Mouse (Mus musculus) cerebellum, adult 2 months (tissue): ENCODE data around the gene Ccdc78. TPM values are rescaled to one million over a fixed set of nuclear protein-coding genes. Genes with fewer than 3 reads are reported as not detected.

Experiments used
- DNase-seq, 2 experiments: peaks; one replicate each; pipeline ENCODE4 v3.0.0; 2021
- H3K27ac ChIP-seq: fragments of 200-500 bp; 2 replicates; pipeline ENCODE4 v1.5.1; 2012; ENCODE audit warnings: low read length, control low read depth, inconsistent platforms; ENCODE audit not compliant: insufficient read depth
- H3K27me3 ChIP-seq: fragments of 200-500 bp; 2 replicates; pipeline ENCODE4 v1.6.1; 2012; ENCODE audit warnings: inconsistent platforms, mild to moderate bottlenecking, low read length, moderate library complexity; ENCODE audit not compliant: control insufficient read depth, insufficient read depth
- H3K4me1 ChIP-seq: fragments of 200-500 bp; 2 replicates; pipeline ENCODE4 v1.6.1; 2011; ENCODE audit warnings: low read length; ENCODE audit not compliant: control insufficient read depth, insufficient read depth
- H3K4me3 ChIP-seq: fragments of 200-500 bp; replicated peaks from 2 replicates; pipeline ENCODE3; 2011; ENCODE audit warnings: mild to moderate bottlenecking, low read depth, low read length, control low read depth; ENCODE audit not compliant: insufficient read depth
- CTCF ChIP-seq: fragments of 200-500 bp; IDR thresholded peaks from 2 replicates; pipeline ENCODE4 v1.5.1; 2011; ENCODE audit warnings: low read depth, mild to moderate bottlenecking, control low read depth, low read length, moderate library complexity, borderline replicate concordance; ENCODE audit not compliant: insufficient read depth
- POLR2A ChIP-seq: fragments of 200-500 bp; IDR thresholded peaks from 2 replicates; pipeline ENCODE4 v1.6.1; 2011; ENCODE audit warnings: low read length, control low read depth, borderline replicate concordance; ENCODE audit not compliant: insufficient read depth
- WGBS: fragments of 180-500 bp; shearing (Covaris S2); methylation state at CpG from one replicate; pipeline ENCODE4 v1.1.7; 2018; 5-methylcytosine and 5-hydroxymethylcytosine counted together
- polyA plus RNA-seq: library from polyadenylated mRNA; depleted of rRNA; stranded (reverse); fragments of >200 nt; gene quantifications from 2 replicates; pipeline ENCODE4 v1.2.3, GENCODE M21; 2012

The Ccdc78 gene
- polyA plus RNA-seq, 1 experiment = 0.47 TPM

DNA sequence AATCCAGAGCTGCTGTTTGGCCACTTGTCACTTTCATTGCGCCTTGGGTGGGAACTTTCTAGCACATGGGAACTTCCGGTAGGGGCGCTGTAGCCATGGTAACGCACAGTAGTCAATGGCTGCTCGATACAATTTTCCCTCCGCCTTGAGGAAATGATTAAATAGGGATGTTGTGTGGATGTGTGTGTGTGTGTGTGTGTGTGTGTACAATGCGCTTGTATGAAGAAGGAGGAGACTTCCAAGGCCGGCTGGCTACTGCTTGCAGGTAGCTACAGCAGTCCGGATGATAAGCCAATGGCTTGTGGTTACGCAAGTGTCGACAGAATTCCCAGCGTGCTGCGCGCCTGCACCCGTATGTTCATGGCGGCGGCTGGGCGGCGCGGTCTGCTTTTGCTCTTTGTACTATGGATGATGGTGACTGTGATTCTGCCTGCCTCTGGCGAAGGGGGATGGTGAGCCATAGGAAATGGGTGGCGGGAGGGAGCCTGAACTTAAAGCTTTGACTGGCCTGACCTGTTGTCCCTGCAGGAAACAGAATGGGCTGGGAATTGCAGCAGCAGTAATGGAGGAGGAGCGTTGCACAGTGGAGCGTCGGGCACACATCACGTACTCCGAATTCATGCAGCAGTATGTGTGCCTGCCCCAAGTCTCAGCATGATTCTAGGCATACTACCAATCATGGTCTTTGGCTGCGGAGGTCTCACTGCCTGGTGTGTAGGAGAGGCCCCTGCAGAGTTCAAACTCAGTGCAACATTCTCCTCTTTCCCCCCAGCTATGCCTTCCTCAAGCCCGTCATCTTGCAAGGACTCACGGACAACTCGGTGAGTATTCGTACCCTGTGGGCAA, 42.6 kb downstream of the Ccdc78 start, which contains the start of gene Jmjd8:
TSS of gene Jmjd8 (plus strand) at position 156 of the 846 bp plus-strand sequence.
- Histone ChIP-seq H3K27ac (peak within 1 kb of the TSS; percentile 52), H3K4me1 (peaks cover 33% of the 10 kb centered on the region), H3K27me3 (no peaks in the 10 kb centered on the region), H3K4me3 (peak within 1 kb of the TSS; percentile 92)
- TF ChIP-seq CTCF = peak; percentile 58; the same call in 1 of the 2 replicates
- TF ChIP-seq POLR2A = peak; percentile 80
- peak; percentile 84 to 85 for DNase-seq
- 1% methylated on average over 32 of the region's 32 CpGs for WGBS

DNA sequence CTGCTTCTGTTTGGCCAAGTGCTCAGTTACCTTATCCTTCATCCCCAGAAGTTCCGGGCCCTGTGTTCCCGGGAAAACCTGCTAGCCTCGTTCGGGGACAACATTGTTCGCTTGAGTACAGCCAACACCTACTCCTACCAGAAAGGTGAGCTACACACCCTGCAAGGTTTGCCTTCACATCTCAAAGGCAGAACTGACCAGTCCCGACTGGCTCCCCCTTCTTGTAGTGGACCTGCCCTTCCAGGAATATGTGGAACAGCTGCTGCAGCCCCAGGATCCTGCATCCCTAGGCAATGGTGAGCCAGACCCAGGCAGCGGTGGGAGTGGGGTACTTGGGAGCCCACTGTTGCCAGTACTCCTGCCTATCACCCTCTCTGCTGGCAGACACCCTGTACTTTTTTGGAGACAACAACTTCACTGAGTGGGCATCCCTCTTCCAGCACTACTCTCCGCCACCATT, 43.2 kb downstream of the Ccdc78 start:
- peak overlapping the region; percentile 92 for H3K4me3 ChIP-seq
- peak; percentile 22; the same call in 1 of the 2 replicates for TF ChIP-seq POLR2A
- TF ChIP-seq CTCF = no peak
- no peak for DNase-seq
- H3K27ac ChIP-seq = no peak overlapping the region
- H3K4me1 ChIP-seq = peaks cover 32% of the 10 kb centered on the region
- 16% methylated on average over 8 of the region's 8 CpGs for WGBS
- H3K27me3 ChIP-seq = no peaks in the 10 kb centered on the region

DNA sequence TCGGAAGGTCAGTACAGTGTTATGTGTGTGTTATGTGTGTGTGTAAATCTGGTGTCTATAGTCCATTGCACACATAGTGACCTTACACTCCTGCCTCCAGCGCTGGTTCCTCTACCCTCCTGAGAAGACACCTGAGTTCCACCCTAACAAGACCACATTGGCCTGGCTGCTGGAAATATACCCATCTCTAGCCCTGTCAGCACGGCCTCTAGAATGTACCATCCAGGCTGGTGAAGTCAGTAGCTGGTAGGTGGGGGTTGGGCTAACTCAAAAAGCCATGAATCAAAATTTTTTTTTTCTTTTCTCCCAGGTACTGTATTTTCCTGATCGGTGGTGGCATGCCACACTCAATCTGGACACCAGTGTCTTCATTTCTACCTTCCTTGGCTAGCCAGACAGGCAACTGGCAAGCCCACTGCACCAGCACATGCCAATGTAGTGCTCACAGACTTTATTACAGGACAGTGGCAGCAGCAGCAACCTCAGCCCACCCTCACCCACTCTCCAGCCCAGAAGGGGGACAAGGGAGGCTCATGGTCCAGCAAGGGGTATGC, 43.9 kb downstream of the Ccdc78 start:
- Histone ChIP-seq H3K27me3 (no peaks in the 10 kb centered on the region), H3K4me1 (peaks cover 39% of the 10 kb centered on the region), H3K4me3 (no peak overlapping the region), H3K27ac (no peak overlapping the region)
- DNase-seq = no peak
- 80% methylated on average over 4 of the region's 4 CpGs for WGBS
- TF ChIP-seq CTCF (no peak), POLR2A (no peak)

DNA sequence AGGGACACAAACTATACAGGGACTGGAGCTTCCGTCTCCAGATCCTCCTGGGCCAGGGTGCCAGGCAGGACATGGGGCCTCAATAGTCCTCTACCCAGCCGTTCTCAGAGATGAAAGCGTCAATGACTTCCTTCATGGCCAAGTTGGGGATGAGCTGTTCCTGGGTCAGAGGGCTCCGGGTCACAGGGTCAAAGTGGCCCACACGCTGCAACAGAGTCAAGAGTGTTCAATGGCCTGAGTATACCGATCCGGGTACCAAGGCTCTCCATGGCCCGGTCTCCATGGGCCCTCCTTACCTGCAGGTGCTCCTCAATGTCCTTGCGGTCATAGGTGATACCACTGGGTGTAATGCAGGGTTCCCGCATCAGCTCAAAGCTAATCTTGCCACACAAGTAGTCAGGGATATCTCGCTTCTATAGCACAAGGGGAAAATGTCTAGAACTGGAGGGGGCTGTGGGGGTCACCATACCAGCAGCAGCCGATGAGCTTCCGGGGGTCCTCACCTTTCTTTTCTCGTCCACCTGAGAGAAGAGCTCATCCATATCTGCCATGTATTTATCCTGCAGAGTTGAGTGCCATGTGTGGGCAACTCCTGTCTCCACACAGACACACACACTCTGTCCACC, 44.5 kb downstream of the Ccdc78 start:
- TF ChIP-seq CTCF (no peak), POLR2A (no peak)
- no peaks in the 10 kb centered on the region for H3K27me3 ChIP-seq
- DNase-seq = no peak
- no peak overlapping the region for H3K4me3 ChIP-seq
- 77% methylated on average over 14 of the region's 14 CpGs for WGBS
- peaks cover 45% of the 10 kb centered on the region for H3K4me1 ChIP-seq
- H3K27ac ChIP-seq = no peak overlapping the region

DNA sequence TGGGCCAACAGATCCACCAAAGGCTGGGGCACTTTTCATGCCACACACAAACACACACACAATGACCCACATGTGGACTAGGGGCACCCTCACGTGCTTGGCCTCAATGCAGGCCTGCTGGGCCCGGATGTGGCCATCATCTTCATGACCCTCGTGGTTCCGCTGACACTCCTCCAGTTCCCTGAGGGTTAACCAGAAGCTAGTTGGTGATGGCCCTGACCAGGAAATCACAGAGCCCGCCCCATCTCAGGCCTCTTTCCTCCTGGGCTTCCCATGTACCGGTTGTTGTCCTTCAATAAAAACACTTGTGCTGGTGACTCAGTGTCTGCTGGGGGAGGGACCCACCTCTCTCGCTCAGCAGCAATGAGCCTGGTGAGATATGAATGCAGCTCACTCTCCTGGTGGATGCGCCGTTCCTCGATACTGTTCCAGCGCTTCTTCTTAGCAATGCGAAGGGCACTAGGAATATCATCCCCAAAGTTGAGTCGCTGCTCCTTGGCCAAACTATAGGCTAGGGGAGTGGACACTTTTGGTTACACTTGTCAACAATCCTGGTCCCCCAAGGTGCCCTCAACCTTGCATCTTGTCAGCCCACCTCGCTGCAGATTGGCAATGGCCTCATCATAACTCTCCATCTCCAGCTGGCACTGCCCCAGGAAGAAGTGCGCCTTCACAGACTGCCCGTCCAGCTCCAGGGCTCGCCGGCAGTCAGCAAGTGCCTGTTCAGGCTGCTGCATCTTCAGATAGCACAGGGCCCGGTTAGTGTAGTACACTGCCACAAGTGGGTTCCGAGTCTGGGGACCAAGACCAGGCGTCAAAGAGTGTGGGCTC, 45.3 kb downstream of the Ccdc78 start:
- TF ChIP-seq CTCF = no peak
- TF ChIP-seq POLR2A = no peak
- no peak overlapping the region for H3K27ac ChIP-seq
- H3K4me1 ChIP-seq = peaks cover 50% of the 10 kb centered on the region
- H3K27me3 ChIP-seq = no peaks in the 10 kb centered on the region
- WGBS = 37% methylated on average over 21 of the region's 21 CpGs
- peak; percentile 59 to 64 for DNase-seq
- H3K4me3 ChIP-seq = peak overlapping the region; percentile 81

DNA sequence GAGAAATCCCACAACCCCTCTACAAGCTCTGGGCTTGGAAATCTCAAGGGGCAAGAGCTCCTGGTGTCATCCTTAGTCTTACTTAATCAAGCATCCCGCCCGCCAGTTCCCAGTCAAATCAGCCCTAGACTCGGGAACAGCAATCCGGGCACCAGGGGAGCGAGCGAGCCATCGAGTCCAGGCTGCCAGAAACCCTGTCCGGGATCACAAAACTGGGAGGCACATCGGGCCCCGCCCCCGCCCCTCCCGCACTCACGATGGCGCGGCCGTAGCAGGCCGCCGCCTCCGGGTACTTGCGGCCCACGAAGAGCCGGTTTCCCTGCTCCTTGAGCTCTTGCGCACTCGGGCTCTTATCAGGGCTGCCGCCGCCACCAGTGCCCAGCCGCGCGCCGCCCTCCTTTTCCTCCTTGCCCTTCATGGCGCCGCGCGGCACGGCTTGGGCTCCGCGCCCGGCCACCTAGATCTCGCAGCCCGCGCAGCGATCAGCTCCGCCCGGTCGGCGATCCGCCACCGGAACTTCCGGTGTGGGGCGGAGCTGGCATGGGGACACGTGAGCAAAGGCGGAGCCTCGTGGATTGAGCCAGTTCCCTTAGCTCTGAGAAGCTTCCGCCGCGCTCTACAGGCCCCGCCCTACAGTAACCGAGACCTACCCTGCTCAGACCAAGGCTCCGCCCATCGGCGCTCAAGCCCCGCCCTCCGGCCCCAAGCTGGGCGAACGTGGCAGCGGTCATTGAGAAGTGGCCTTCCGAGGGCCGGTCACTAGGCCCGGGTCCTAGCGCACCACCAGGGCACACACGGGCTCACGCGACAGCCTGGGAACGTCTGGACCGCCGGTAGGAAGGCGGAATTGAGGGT, 46.3 kb downstream of the Ccdc78 start:
- Histone ChIP-seq H3K27me3 (no peaks in the 10 kb centered on the region), H3K27ac (peak overlapping the region; percentile 95), H3K4me1 (peaks cover 55% of the 10 kb centered on the region), H3K4me3 (peak overlapping the region; percentile 81)
- under 1% methylated on average over 75 of the region's 77 CpGs for WGBS
- DNase-seq = peak; percentile 99
- no peak for TF ChIP-seq CTCF
- peak; percentile 70 for TF ChIP-seq POLR2A
